Mouse (Mus musculus) kidney, postnatal 0 days (tissue): ENCODE measurements around the gene Ciz1. TPM values are rescaled to one million over a fixed set of nuclear protein-coding genes. Genes with fewer than 3 reads are reported as not detected.
A peak's percentile ranks its signal among the peaks of the same experiment; 100 is the strongest.

Experiments
- ATAC-seq: fragments of 200-750 bp; cut with Nextera tagmentation; replicated peaks from 2 replicates; pipeline ENCODE4 v1.8.0; 2017; ENCODE audit warnings: low read depth, moderate number of reproducible peaks, moderate TSS enrichment, moderate library complexity; ENCODE audit not compliant: low FRiP score
- DNase-seq: peaks from one replicate; pipeline ENCODE4 v3.0.0-alpha.2; 2016; ENCODE audit warnings: low spot score
- H3K27ac ChIP-seq: fragments of 300-500 bp; sonication (generic); 2 replicates; pipeline ENCODE4 v1.5.1; 2014; ENCODE audit warnings: mild to moderate bottlenecking
- H3K27me3 ChIP-seq: fragments of 300-500 bp; sonication (generic); 2 replicates; pipeline ENCODE4 v1.6.1; 2014; ENCODE audit warnings: low read length, mixed read lengths; ENCODE audit not compliant: insufficient read depth
- H3K36me3 ChIP-seq: fragments of 300-500 bp; sonication (generic); 2 replicates; pipeline ENCODE4 v1.6.1; 2014; ENCODE audit warnings: low read length, mixed read lengths; ENCODE audit not compliant: insufficient read depth
- H3K4me1 ChIP-seq: fragments of 300-500 bp; sonication (generic); replicated peaks from 2 replicates; pipeline ENCODE4 v1.6.1; 2014; ENCODE audit warnings: antibody characterized with exemption, low read length, mixed read lengths; ENCODE audit not compliant: insufficient read depth
- H3K4me2 ChIP-seq: fragments of 300-500 bp; sonication (generic); 2 replicates; pipeline ENCODE4 v1.6.1; 2014; ENCODE audit warnings: mild to moderate bottlenecking, low read length, moderate library complexity, mixed read lengths
- H3K4me3 ChIP-seq: fragments of 300-500 bp; sonication (generic); replicated peaks from 2 replicates; pipeline ENCODE4 v1.5.1; 2014; ENCODE audit warnings: low read depth, low read length
- H3K9ac ChIP-seq: fragments of 300-500 bp; sonication (generic); 2 replicates; pipeline ENCODE4 v1.6.1; 2014; ENCODE audit warnings: low read depth, low read length
- H3K9me3 ChIP-seq: fragments of 300-500 bp; sonication (generic); replicated peaks from 2 replicates; pipeline ENCODE4 v1.6.1; 2016; ENCODE audit warnings: low read length, inconsistent platforms, mixed read lengths
- CTCF ChIP-seq: IDR thresholded peaks from 2 replicates; pipeline ENCODE4 v1.5.1; 2016; ENCODE audit warnings: antibody characterized with exemption, low read depth, mild to moderate bottlenecking, moderate library complexity
- WGBS: fragments of 180-500 bp; shearing (Covaris S2); extraction: QIAGEN DNeasy Blood & Tissue Kit; methylation state at CpG from one replicate; pipeline ENCODE4 v1.1.7; 2014; 5-methylcytosine and 5-hydroxymethylcytosine counted together
- polyA plus RNA-seq: library from polyadenylated mRNA; unstranded; fragments of >200 nt; fragmentation: Nextera tagmentation; extraction: Ambion mirVana; gene quantifications from 2 replicates; pipeline ENCODE4 v1.2.1, GENCODE M21; 2015

Gene Ciz1
- polyA plus RNA-seq, 1 experiment from 2014 or later, result 33.8 TPM

- H3K27ac ChIP-seq, result no peak overlapping the region
- WGBS, result 61% methylated on average over 9 of the region's 9 CpGs
- H3K9ac ChIP-seq, result no peak overlapping the region
- H3K4me2 ChIP-seq, result no peak overlapping the region; the same call in 1 of the 2 replicates
- ATAC-seq (no peak), DNase-seq (no peak)
- no peaks in the 10 kb centered on the region for H3K27me3 ChIP-seq
- H3K4me1 ChIP-seq, result no peaks in the 10 kb centered on the region; the same call in 1 of the 2 replicates
- TF ChIP-seq CTCF, result no peak
- H3K4me3 ChIP-seq, result no peak overlapping the region
- H3K36me3 ChIP-seq, result no peaks in the 10 kb centered on the region
- no peaks in the 10 kb centered on the region for H3K9me3 ChIP-seq
These were observed 611 bp upstream of the Ciz1 start for GRCm38 (mm10) chr2:32351471-32351961.

GRCm38 (mm10) chr2:32353007-32353542 is 948 bp downstream of the Ciz1 start, which contains the start of gene Dnm1:
Dnm1 (minus strand) TSS chr2:32353338.
- DNase-seq, result peak; percentile 92
- H3K27ac ChIP-seq, result no peak within 1 kb of the TSS
- peak within 1 kb of the TSS; percentile 60 for H3K4me3 ChIP-seq
- TF ChIP-seq CTCF, result peak; percentile 97
- no peaks in the 10 kb centered on the region; the same call in 1 of the 2 replicates for H3K4me1 ChIP-seq
- H3K4me2 ChIP-seq, result peak within 1 kb of the TSS; percentile 99
- H3K9ac ChIP-seq, result peak within 1 kb of the TSS; percentile 67
- no peaks in the 10 kb centered on the region for H3K36me3 ChIP-seq
- WGBS, result under 1% methylated on average over 63 of the region's 63 CpGs
- H3K9me3 ChIP-seq, result no peaks in the 10 kb centered on the region
- H3K27me3 ChIP-seq, result no peaks in the 10 kb centered on the region
- peak; percentile 59; the same call in 1 of the 2 replicates for ATAC-seq

- Histone ChIP-seq H3K27ac (no peak overlapping the region), H3K27me3 (no peaks in the 10 kb centered on the region), H3K9me3 (no peaks in the 10 kb centered on the region), H3K4me2 (no peak overlapping the region; the same call in 1 of the 2 replicates), H3K4me3 (no peak overlapping the region; the same call in 1 of the 2 replicates), H3K9ac (no peak overlapping the region), H3K4me1 (no peaks in the 10 kb centered on the region; the same call in 1 of the 2 replicates), H3K36me3 (no peaks in the 10 kb centered on the region)
- DNase-seq (no peak), ATAC-seq (no peak)
- no peak for TF ChIP-seq CTCF
- 65% methylated on average over 6 of the region's 6 CpGs for WGBS
These were observed 1.7 kb downstream of the Ciz1 start for GRCm38 (mm10) chr2:32353836-32354235.

- 85% methylated on average over 3 of the region's 3 CpGs for WGBS
These were observed 2.3 kb downstream of the Ciz1 start for GRCm38 (mm10) chr2:32354336-32354895.

GRCm38 (mm10) chr2:32356216-32356615 is 4.1 kb downstream of the Ciz1 start:
- ATAC-seq, result no peak
- H3K27me3 ChIP-seq, result no peaks in the 10 kb centered on the region
- no peak overlapping the region for H3K4me3 ChIP-seq
- H3K9me3 ChIP-seq, result no peaks in the 10 kb centered on the region
- no peak overlapping the region for H3K27ac ChIP-seq
- H3K36me3 ChIP-seq, result no peaks in the 10 kb centered on the region
- 63% methylated on average over 10 of the region's 10 CpGs for WGBS
- no peaks in the 10 kb centered on the region; the same call in 1 of the 2 replicates for H3K4me1 ChIP-seq
- TF ChIP-seq CTCF, result no peak
- H3K9ac ChIP-seq, result no peak overlapping the region
- no peak for DNase-seq
- no peak overlapping the region for H3K4me2 ChIP-seq

More at GRCm38 (mm10) chr2:32354336-32354895, 2.3 kb downstream of the Ciz1 start:
- Histone ChIP-seq H3K4me3 (no peak overlapping the region), H3K4me2 (no peak overlapping the region), H3K36me3 (no peaks in the 10 kb centered on the region), H3K27ac (no peak overlapping the region), H3K9me3 (no peaks in the 10 kb centered on the region), H3K9ac (no peak overlapping the region), H3K27me3 (no peaks in the 10 kb centered on the region), H3K4me1 (no peaks in the 10 kb centered on the region; the same call in 1 of the 2 replicates)
- DNase-seq (no peak), ATAC-seq (no peak)
- TF ChIP-seq CTCF, result no peak

GRCm38 (mm10) chr2:32357710-32358109 is 5.6 kb downstream of the Ciz1 start:
- DNase-seq, result no peak
- no peaks in the 10 kb centered on the region for H3K27me3 ChIP-seq

More at GRCm38 (mm10) chr2:32357710-32358109, 5.6 kb downstream of the Ciz1 start:
- H3K4me1 ChIP-seq, result no peaks in the 10 kb centered on the region; the same call in 1 of the 2 replicates
- no peaks in the 10 kb centered on the region for H3K9me3 ChIP-seq
- no peak overlapping the region for H3K9ac ChIP-seq
- no peak overlapping the region for H3K27ac ChIP-seq
- ATAC-seq, result no peak
- no peak overlapping the region for H3K4me3 ChIP-seq
- H3K4me2 ChIP-seq, result no peak overlapping the region
- H3K36me3 ChIP-seq, result no peaks in the 10 kb centered on the region
- no peak for TF ChIP-seq CTCF
- WGBS, result 67% methylated on average over 3 of the region's 3 CpGs
